In genomic region chr13:108654026-108654723, GRCm38 (mm10) we compare ENCODE assay signal across 20 mouse cellular contexts.
DNase-seq lines count a peak whose midpoint lies in the region; ATAC-seq and TF ChIP-seq lines count a peak whose summit lies in the region.
"Had no signal": no experiment of that assay in that cellular context is flagged by ENCODE, and none has a peak within 500 bp of the region (broad histone marks: within the 10 kb centered on the region; RNA-seq: fewer than 3 reads in every experiment).

No protein-coding gene starts in this region.

- peak; percentile 68; the same call in 1 of the 2 replicates for ATAC-seq in lung, embryonic 14.5 days (ENCODE audit: insufficient read depth)
- no peak for ATAC-seq in liver, embryonic 11.5 days (replicated peaks; ENCODE audit: low FRiP score)
- ATAC-seq: CD4-positive, CD25-positive, alpha-beta regulatory T cell, adult 4 months; forebrain, embryonic 13.5 days had no signal

- no peak overlapping the region for H3K4me2 ChIP-seq in lung, embryonic 14.5 days
- no peak overlapping the region for H3K4me2 ChIP-seq in liver, embryonic 11.5 days
- H3K4me2 ChIP-seq: embryonic facial prominence, embryonic 13.5 days; forebrain, embryonic 13.5 days; hindbrain, embryonic 15.5 days had no signal

- H3K4me3 ChIP-seq in layer of hippocampus, adult 2 months = no peak overlapping the region
- H3K4me3 ChIP-seq in lung, embryonic 14.5 days (ENCODE audit: low read depth, low read length) = no peak overlapping the region
- H3K4me3 ChIP-seq in liver, embryonic 11.5 days (ENCODE audit: low read depth, low read length) = no peak overlapping the region
- H3K4me3 ChIP-seq: embryonic facial prominence, embryonic 13.5 days; forebrain, embryonic 13.5 days; gastrocnemius, adult 2 months; hindbrain, embryonic 10.5 days; hindbrain, embryonic 15.5 days had no signal

- 61% methylated on average over 10 of the region's 10 CpGs for WGBS in lung, embryonic 14.5 days
- WGBS in liver, embryonic 11.5 days = 76% methylated on average over 10 of the region's 10 CpGs

- H3K4me1 ChIP-seq in lung, embryonic 14.5 days (ENCODE audit: insufficient read depth) = no peaks in the 10 kb centered on the region
- H3K4me1 ChIP-seq in liver, embryonic 11.5 days (replicated peaks; ENCODE audit: control insufficient read depth, insufficient read depth, low read length) = no peaks in the 10 kb centered on the region
- H3K4me1 ChIP-seq: embryonic facial prominence, embryonic 13.5 days; forebrain, embryonic 13.5 days; hindbrain, embryonic 10.5 days; hindbrain, embryonic 15.5 days had no signal

- TF ChIP-seq CTCF in layer of hippocampus, adult 2 months (conservative IDR thresholded peaks at IDR 0.05) = no peak
- TF ChIP-seq CTCF in lung, embryonic 14.5 days (IDR thresholded peaks at IDR 0.05; ENCODE audit: low read depth) = no peak

- H3K27ac ChIP-seq in layer of hippocampus, adult 2 months = peak overlapping the region; percentile 46; the same call in 1 of the 2 replicates
- no peak overlapping the region for H3K27ac ChIP-seq in lung, embryonic 14.5 days (ENCODE audit: low read depth)
- H3K27ac ChIP-seq in liver, embryonic 11.5 days (ENCODE audit: low read depth, low read length) = no peak overlapping the region
- H3K27ac ChIP-seq: embryonic facial prominence, embryonic 13.5 days; forebrain, embryonic 13.5 days; gastrocnemius, adult 2 months; hindbrain, embryonic 10.5 days; hindbrain, embryonic 15.5 days had no signal

- no peaks in the 10 kb centered on the region for H3K36me3 ChIP-seq in lung, embryonic 14.5 days (ENCODE audit: insufficient read depth)
- H3K36me3 ChIP-seq in liver, embryonic 11.5 days (ENCODE audit: control insufficient read depth, insufficient read depth, low read length) = no peaks in the 10 kb centered on the region
- H3K36me3 ChIP-seq: embryonic facial prominence, embryonic 13.5 days; G1E; hindbrain, embryonic 10.5 days; hindbrain, embryonic 15.5 days had no signal

- H3K9ac ChIP-seq in lung, embryonic 14.5 days = no peak overlapping the region
- H3K9ac ChIP-seq in liver, embryonic 11.5 days (ENCODE audit: low read depth, low read length) = no peak overlapping the region
- H3K9ac ChIP-seq: embryonic facial prominence, embryonic 13.5 days; forebrain, embryonic 13.5 days; hindbrain, embryonic 15.5 days had no signal

- no peaks in the 10 kb centered on the region for H3K9me3 ChIP-seq in lung, embryonic 14.5 days (ENCODE audit: low read depth, low read length)
- no peaks in the 10 kb centered on the region for H3K9me3 ChIP-seq in liver, embryonic 11.5 days (ENCODE audit: control insufficient read depth, low read length)
- H3K9me3 ChIP-seq: embryonic facial prominence, embryonic 13.5 days; forebrain, embryonic 13.5 days; G1E; hindbrain, embryonic 10.5 days; hindbrain, embryonic 15.5 days had no signal

- DNase-seq in layer of hippocampus, adult 2 months (ENCODE audit: low spot score in 2 of 2) = peak in 1 of 2 experiments; percentile 10
- DNase-seq in layer of hippocampus, adult 9-10 months (ENCODE audit: low spot score) = no peak
- peak; percentile 11 for DNase-seq in brain, adult 2 months (ENCODE audit: low read depth, low spot score)
- no peak for DNase-seq in lung, embryonic 14.5 days
- DNase-seq in lung, postnatal 25 days (ENCODE audit: low spot score) = peak; percentile 41
- DNase-seq in liver, embryonic 11.5 days (ENCODE audit: low spot score) = no peak
- DNase-seq in cerebellum, postnatal 10 days = no peak
- DNase-seq: adrenal gland, adult 8-10 months; adrenal gland, postnatal 36 days; cerebellum, adult 11 months; cerebellum, adult 8-10 months; cerebellum, postnatal 25 days; gastrocnemius, adult 2 months; gastrocnemius, postnatal 25 days had no signal

- no peaks in the 10 kb centered on the region for H3K27me3 ChIP-seq in lung, embryonic 14.5 days (ENCODE audit: insufficient read depth, low read length)
- no peaks in the 10 kb centered on the region for H3K27me3 ChIP-seq in liver, embryonic 11.5 days (replicated peaks; ENCODE audit: control insufficient read depth, insufficient read depth, low read length)
- H3K27me3 ChIP-seq: embryonic facial prominence, embryonic 13.5 days; forebrain, embryonic 13.5 days; hindbrain, embryonic 15.5 days had no signal

Comparison
In these comparisons a context has a peak if more than half of its experiments do, and no peak if none do; other contexts are left out.
1. DNase-seq: peak in brain, adult 2 months (single experiment) and lung, postnatal 25 days (single experiment); none in layer of hippocampus, adult 9-10 months (single experiment), lung, embryonic 14.5 days (single experiment), liver, embryonic 11.5 days (single experiment) and cerebellum, postnatal 10 days (0 of 2).